ENCODE assay signal across 8 mouse cellular contexts in the genomic region with DNA sequence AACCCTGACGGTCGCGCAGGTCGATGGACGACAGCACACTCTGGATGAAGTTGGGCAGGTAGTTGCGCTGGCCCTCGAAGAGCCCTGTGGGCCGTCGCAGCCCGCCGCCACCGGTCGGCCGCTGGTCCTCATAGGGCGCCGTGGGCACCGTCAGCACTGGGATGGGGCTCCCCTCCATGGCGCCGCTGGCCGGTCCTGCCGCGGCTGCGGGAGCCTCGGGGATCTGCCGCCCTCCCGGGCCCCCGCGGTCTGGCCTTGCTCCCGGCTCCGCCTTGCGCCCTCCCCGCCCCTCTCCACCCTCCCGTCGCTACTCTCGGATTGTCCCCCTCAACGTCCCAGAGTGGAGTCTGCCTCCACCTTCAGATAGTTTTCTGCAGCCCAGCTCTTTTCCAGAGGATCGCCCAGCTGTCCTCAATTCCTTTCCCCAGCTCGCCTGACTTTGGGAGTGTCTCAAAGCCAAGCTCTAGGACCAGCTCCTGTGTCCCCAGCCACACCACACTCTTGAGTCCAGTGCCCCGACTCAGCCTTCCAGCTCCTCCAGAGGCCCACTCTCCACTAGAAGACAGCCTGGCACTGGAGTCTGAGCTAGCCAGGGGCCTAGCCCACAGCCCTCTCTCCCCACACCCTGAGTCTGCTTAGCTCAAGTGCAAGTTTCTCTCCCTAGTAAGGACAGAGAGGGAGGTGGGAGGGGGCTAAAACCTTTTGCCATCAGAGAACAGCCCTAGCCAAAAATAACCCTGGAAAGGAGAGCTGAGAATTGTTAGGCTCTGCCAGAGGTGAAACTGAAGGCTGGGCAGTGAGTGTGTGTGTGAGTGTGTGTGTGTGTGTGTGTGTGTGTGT. TPM values are rescaled to one million over a fixed set of nuclear protein-coding genes. Genes with fewer than 3 reads are reported as not detected.
A peak's percentile ranks its signal among the peaks of the same experiment; 100 is the strongest.
DNase-seq lines count a peak whose midpoint lies in the region; ATAC-seq and TF ChIP-seq lines count a peak whose summit lies in the region.

A gene (minus strand): TSS at position 244 of the 840 bp plus-strand sequence.

- H3K4me2 ChIP-seq in forebrain, embryonic 11.5 days (ENCODE audit: low read depth, low read length, severe bottlenecking) = peak within 1 kb of the TSS; percentile 68
- H3K4me2 ChIP-seq in midbrain, postnatal 0 days (ENCODE audit: low read depth, low read length, poor library complexity, severe bottlenecking) = peak within 1 kb of the TSS; percentile 57

- H3K36me3 ChIP-seq in forebrain, embryonic 11.5 days (ENCODE audit: control insufficient read depth, insufficient read depth, low read length) = no peaks in the 10 kb centered on the region
- no peaks in the 10 kb centered on the region for H3K36me3 ChIP-seq in limb, embryonic 10.5 days
- H3K36me3 ChIP-seq in midbrain, postnatal 0 days (ENCODE audit: insufficient read depth, low read length) = no peaks in the 10 kb centered on the region

- no peaks in the 10 kb centered on the region for H3K9me3 ChIP-seq in forebrain, embryonic 11.5 days (ENCODE audit: control insufficient read depth, low read length)
- no peaks in the 10 kb centered on the region for H3K9me3 ChIP-seq in limb, embryonic 10.5 days (replicated peaks)
- H3K9me3 ChIP-seq in midbrain, postnatal 0 days (ENCODE audit: low read length) = no peaks in the 10 kb centered on the region

- 0 out of 2 replicates have a peak, but pooled peaks have one; percentile 24 for ATAC-seq in forebrain, embryonic 11.5 days (replicated peaks; ENCODE audit: low FRiP score)
- peak; percentile 49 for ATAC-seq in midbrain, postnatal 0 days (ENCODE audit: low FRiP score)

- intact Hi-C loops in heart, postnatal 10 days (cut with DNase I) = no loop called here

- peaks cover 9% of the 10 kb centered on the region; the same call in 1 of the 2 replicates for H3K4me1 ChIP-seq in forebrain, embryonic 11.5 days (replicated peaks; ENCODE audit: control insufficient read depth, insufficient read depth, low read length)
- peaks cover 11% of the 10 kb centered on the region for H3K4me1 ChIP-seq in limb, embryonic 10.5 days
- no peaks in the 10 kb centered on the region; the same call in 1 of the 2 replicates for H3K4me1 ChIP-seq in midbrain, postnatal 0 days (ENCODE audit: insufficient read depth, low read length)

- DNase-seq in cerebellum, postnatal 10 days = peak; percentile 23 to 39
- DNase-seq in cerebellum, postnatal 14 days = no peak
- DNase-seq in forebrain, embryonic 11.5 days (ENCODE audit: low spot score) = peak; percentile 67
- DNase-seq in heart, postnatal 10 days = peak; percentile 73 to 79
- DNase-seq in limb, embryonic 10.5 days (ENCODE audit: low spot score) = peak; percentile 51
- peak; percentile 37 for DNase-seq in midbrain, postnatal 0 days (ENCODE audit: low spot score)
- no peak for DNase-seq in thymus, postnatal 36 days
- no peak for DNase-seq in layer of hippocampus, postnatal 10 days (ENCODE audit: low spot score in 2 of 2)

- H3K27me3 ChIP-seq in forebrain, embryonic 11.5 days (ENCODE audit: control insufficient read depth, insufficient read depth, low read length) = peaks cover 8% of the 10 kb centered on the region; the same call in 1 of the 2 replicates
- peaks cover 38% of the 10 kb centered on the region for H3K27me3 ChIP-seq in limb, embryonic 10.5 days (ENCODE audit: low read depth, poor library complexity, severe bottlenecking)
- peaks cover 22% of the 10 kb centered on the region for H3K27me3 ChIP-seq in midbrain, postnatal 0 days (ENCODE audit: insufficient read depth, low read length)

- H3K27ac ChIP-seq in forebrain, embryonic 11.5 days (ENCODE audit: low read depth, low read length) = no peak within 1 kb of the TSS
- H3K27ac ChIP-seq in limb, embryonic 10.5 days = peak within 1 kb of the TSS; percentile 69
- H3K27ac ChIP-seq in midbrain, postnatal 0 days (ENCODE audit: low read depth, low read length) = no peak within 1 kb of the TSS

- 2% methylated on average over 38 of the region's 39 CpGs for WGBS in forebrain, embryonic 11.5 days
- WGBS in limb, embryonic 10.5 days = 2% methylated on average over 39 of the region's 39 CpGs
- WGBS in midbrain, postnatal 0 days = under 1% methylated on average over 37 of the region's 39 CpGs

- H3K4me3 ChIP-seq in forebrain, embryonic 11.5 days (ENCODE audit: low read depth, low read length) = peak within 1 kb of the TSS; percentile 37
- peak within 1 kb of the TSS; percentile 52 for H3K4me3 ChIP-seq in limb, embryonic 10.5 days
- H3K4me3 ChIP-seq in midbrain, postnatal 0 days (ENCODE audit: low read depth, low read length) = peak within 1 kb of the TSS; percentile 35

- peak within 1 kb of the TSS; percentile 39 for H3K9ac ChIP-seq in forebrain, embryonic 11.5 days (ENCODE audit: low read length)
- no peak within 1 kb of the TSS for H3K9ac ChIP-seq in midbrain, postnatal 0 days (replicated peaks; ENCODE audit: low read length, poor library complexity, severe bottlenecking)

- peak; percentile 28 for TF ChIP-seq CTCF in midbrain, postnatal 0 days (IDR thresholded peaks at IDR 0.05)

RNA-seq across cellular contexts. Expression of the gene that starts here (rescaled TPM):
- 0.11 and 0.35 TPM in 2 replicates for polyA plus RNA-seq in forebrain, embryonic 11.5 days (2014; fragmentation: Nextera tagmentation; extraction: Ambion mirVana)
- 10 to 100 TPM; 97.4 to 98.8 TPM for total RNA-seq in heart, postnatal 10 days (2021)
- polyA plus RNA-seq in limb, embryonic 10.5 days (2016; fragmentation: Nextera tagmentation; extraction: Ambion mirVana) = 0.20 and 0.54 TPM in 2 replicates
- 11.7 TPM in 2 replicates for total RNA-seq in midbrain, postnatal 0 days (2014; rRNA removed)
- 0.53 and 0.57 TPM in 2 replicates for polyA plus RNA-seq in midbrain, postnatal 0 days (2015; fragmentation: Nextera tagmentation; extraction: Ambion mirVana)
- 1 to 10 TPM; 3.4 to 3.5 TPM for total RNA-seq in layer of hippocampus, postnatal 10 days (2021)

Comparison
In these comparisons a context has a peak if more than half of its experiments do, and no peak if none do; other contexts are left out.
1. DNase-seq: peak in cerebellum, postnatal 10 days (2 of 2), heart, postnatal 10 days (2 of 2) and midbrain, postnatal 0 days (single experiment); none in cerebellum, postnatal 14 days (0 of 2), thymus, postnatal 36 days (0 of 2) and layer of hippocampus, postnatal 10 days (0 of 2).
2. Peak in DNase-seq, ATAC-seq, H3K4me3 ChIP-seq, H3K9ac ChIP-seq and H3K4me2 ChIP-seq in forebrain, embryonic 11.5 days; RNA of the gene not detected or under 1 TPM.
3. Peak in DNase-seq, H3K4me3 ChIP-seq and H3K27ac ChIP-seq in limb, embryonic 10.5 days; RNA of the gene not detected or under 1 TPM.
4. Peak in every context shown above with its lines, with median percentiles within 50 percentile points of each other: H3K4me3 ChIP-seq.